Mouse (Mus musculus): ENCODE measurements around the gene Nyap1. TPM values are rescaled to one million over a fixed set of nuclear protein-coding genes. Genes with fewer than 3 reads are reported as not detected.

Gene Nyap1
- polyA plus RNA-seq, 1 experiment, result 0.97 TPM

DNA sequence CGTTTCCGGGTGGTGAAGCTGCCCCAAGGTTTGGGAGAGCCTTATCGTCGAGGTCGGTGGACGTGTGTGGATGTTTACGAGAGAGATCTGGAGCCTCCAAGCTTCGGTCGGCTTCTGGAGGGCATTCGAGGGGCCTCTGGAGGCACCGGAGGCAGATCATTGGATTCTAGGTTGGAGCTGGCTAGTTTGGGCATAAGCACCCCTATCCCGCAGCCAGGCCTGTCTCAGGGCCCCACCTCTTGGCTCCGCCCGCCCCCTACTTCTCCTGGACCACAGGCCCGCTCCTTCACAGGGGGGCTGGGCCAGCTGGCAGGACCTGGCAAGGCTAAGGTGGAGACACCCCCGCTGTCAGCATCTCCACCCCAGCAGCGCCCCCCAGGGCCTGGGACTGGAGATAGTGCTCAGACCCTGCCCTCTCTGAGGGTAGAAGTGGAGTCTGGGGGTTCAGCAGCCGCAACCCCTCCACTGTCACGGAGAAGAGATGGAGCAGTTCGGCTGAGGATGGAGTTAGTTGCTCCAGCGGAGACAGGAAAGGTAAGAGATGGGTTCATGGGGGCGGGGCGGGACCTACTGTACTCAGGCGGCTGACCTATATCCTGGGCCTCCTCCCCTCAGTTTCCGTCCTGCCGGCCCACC is 6.0 kb upstream of the Nyap1 start:
- Histone ChIP-seq H3K27me3 (ENCODE audit: control insufficient read depth) (no peaks in the 10 kb centered on the region), H3K4me3 (replicated peaks) (peak overlapping the region; percentile 84), H3K4me1 (ENCODE audit: control insufficient read depth) (peaks cover 72% of the 10 kb centered on the region), H3K36me3 (ENCODE audit: control insufficient read depth) (peaks cover 47% of the 10 kb centered on the region), H3K9me3 (ENCODE audit: control insufficient read depth, low read length) (no peaks in the 10 kb centered on the region)
- TF ChIP-seq TAL1 (IDR thresholded peaks at IDR 0.05; ENCODE audit: low read length) (no peak), GATA1 (IDR thresholded peaks at IDR 0.05; ENCODE audit: low read length) (no peak)

DNA sequence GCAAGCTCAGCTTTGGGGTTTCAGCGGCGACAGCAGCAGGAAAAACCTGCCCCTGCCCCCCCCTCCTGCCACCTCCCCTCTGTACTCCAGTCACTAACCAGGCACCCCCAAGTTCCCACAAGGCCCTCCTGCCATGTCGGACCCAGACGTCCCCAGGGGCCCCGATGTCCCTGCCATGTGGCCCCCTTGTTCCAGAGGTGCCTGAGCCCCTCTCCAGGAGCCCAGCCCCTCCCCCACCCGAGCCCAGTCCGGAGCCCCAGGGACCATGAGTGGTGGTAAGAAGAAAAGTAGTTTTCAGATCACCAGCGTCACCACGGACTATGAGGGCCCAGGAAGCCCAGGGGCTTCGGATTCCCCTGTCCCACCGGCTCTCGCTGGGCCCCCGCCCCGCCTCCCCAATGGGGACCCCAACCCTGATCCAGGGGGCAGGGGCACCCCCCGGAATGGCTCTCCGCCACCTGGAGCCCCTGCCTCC is 5.5 kb upstream of the Nyap1 start:
- Histone ChIP-seq H3K36me3 (ENCODE audit: control insufficient read depth) (peaks cover 41% of the 10 kb centered on the region), H3K27me3 (ENCODE audit: control insufficient read depth) (peaks cover 2% of the 10 kb centered on the region; the same call in 1 of the 2 replicates), H3K9me3 (ENCODE audit: control insufficient read depth, low read length) (no peaks in the 10 kb centered on the region), H3K4me3 (replicated peaks) (peak overlapping the region; percentile 84), H3K4me1 (ENCODE audit: control insufficient read depth) (peaks cover 76% of the 10 kb centered on the region)
- no peak for TF ChIP-seq TAL1 (IDR thresholded peaks at IDR 0.05; ENCODE audit: low read length)
- no peak for TF ChIP-seq GATA1 (IDR thresholded peaks at IDR 0.05; ENCODE audit: low read length)

DNA sequence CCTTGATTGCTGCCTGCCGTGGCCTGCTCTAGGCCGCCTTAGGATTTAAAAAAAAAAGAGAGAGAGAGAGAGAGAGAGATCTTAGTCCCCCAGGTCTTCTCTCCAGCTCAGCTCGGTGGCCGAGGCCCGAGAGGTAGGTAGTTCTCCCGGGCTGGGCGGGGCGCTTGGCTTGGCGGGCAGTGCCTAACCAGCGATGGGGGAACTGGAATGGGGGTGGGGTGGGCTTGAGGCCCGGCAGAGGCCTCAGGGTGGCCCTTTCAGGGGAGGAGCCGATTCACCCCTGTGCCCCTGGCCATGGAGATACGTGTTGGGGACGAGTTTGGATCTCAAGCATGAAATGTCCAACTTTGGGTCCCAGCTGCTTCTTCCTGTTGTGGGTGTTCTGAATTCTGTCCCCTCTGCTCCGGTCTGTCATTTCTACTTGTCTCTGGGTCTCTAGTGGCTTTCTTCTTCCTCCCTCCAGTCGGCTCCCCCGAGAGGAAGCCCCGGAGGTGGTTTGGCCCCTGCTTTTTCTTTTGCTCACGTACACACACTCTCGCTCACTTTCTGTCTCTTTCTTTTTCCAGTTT is 5.0 kb upstream of the Nyap1 start:
- TF ChIP-seq TAL1 (IDR thresholded peaks at IDR 0.05; ENCODE audit: low read length), result no peak
- no peak for TF ChIP-seq GATA1 (IDR thresholded peaks at IDR 0.05; ENCODE audit: low read length)
- H3K4me1 ChIP-seq (ENCODE audit: control insufficient read depth), result peaks cover 77% of the 10 kb centered on the region
- peaks cover 36% of the 10 kb centered on the region for H3K36me3 ChIP-seq (ENCODE audit: control insufficient read depth)
- H3K27me3 ChIP-seq (ENCODE audit: control insufficient read depth), result peaks cover 2% of the 10 kb centered on the region; the same call in 1 of the 2 replicates
- peak overlapping the region; percentile 84 for H3K4me3 ChIP-seq (replicated peaks)
- no peaks in the 10 kb centered on the region for H3K9me3 ChIP-seq (ENCODE audit: control insufficient read depth, low read length)

DNA sequence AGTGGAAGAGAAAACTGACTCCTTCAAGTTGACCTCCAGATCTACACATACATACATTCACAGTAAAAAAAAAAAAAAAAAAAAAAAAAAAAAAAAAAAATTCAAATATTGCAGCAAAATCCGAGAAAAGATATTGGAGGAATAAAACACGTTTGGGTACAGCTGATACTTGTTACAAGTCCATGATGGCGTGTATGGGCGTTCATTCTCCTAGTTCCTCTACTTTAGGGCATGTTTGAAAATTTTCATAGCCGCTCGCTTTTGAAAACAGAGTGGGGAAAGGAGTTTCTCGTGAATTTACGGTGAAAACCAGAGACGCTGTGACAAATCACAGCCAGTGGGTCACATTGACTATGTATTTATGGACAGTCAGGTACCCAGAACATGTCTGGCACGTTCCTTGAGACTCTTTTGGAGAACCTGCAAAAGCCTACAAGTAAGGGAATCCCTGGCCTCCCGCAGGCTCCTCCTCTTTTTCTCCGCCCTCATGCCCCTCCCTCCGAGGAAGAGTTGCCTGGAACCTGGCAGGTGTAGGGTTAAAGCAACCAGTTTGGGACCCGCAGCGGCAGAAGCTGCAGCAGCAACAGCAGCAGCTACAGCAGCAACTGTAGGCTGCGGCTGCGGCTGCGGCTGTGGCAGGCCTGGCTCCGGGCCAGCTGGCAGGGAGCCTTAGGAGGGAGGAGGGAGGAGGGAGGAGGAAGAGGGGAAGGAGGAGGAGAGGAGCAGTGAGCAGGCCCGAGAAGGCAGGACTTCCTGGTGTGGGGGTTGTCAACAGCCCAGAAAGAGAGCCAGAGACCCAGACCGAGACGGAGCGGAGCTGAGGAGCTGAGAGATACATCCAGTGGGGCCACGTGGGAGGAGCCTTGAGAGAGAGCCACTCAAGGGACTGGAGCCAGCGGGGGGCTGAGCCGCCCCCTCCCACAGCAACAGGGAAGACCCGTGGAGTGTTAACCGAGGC is 4.1 kb upstream of the Nyap1 start, which contains the start of gene Tsc22d4:
Gene Tsc22d4, plus strand, starts transcription at position 517 of the 958 bp plus-strand sequence.
- Histone ChIP-seq H3K4me3 (replicated peaks) (peak within 1 kb of the TSS; percentile 84), H3K36me3 (ENCODE audit: control insufficient read depth) (peaks cover 27% of the 10 kb centered on the region), H3K9me3 (ENCODE audit: control insufficient read depth, low read length) (no peaks in the 10 kb centered on the region), H3K4me1 (ENCODE audit: control insufficient read depth) (peaks cover 79% of the 10 kb centered on the region), H3K27me3 (ENCODE audit: control insufficient read depth) (peaks cover 2% of the 10 kb centered on the region; the same call in 1 of the 2 replicates)
- TF ChIP-seq GATA1 (IDR thresholded peaks at IDR 0.05; ENCODE audit: low read length), result no peak
- no peak for TF ChIP-seq TAL1 (IDR thresholded peaks at IDR 0.05; ENCODE audit: low read length)

DNA sequence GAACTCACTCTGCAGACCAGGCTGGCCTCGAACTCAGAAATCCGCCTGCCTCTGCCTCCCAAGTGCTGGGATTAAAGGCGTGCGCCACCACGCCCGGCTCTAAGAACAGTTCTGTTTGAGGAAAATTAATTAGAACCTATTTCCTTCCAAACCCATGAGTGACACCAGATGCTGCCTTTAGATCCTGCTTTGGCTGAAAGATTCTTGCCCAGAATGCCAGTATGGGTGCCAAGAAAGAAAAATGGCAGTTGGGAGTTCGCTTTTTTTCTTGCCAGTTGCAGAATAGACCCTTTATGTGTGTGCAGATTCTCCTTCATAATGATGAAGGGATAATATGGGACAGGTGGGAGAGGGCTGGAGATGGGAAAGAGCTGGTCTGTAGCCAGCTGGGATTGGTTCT is 2.8 kb upstream of the Nyap1 start:
- Histone ChIP-seq H3K4me1 (ENCODE audit: control insufficient read depth) (peaks cover 85% of the 10 kb centered on the region), H3K4me3 (replicated peaks) (no peak overlapping the region), H3K36me3 (ENCODE audit: control insufficient read depth) (peaks cover 17% of the 10 kb centered on the region), H3K9me3 (ENCODE audit: control insufficient read depth, low read length) (no peaks in the 10 kb centered on the region), H3K27me3 (ENCODE audit: control insufficient read depth) (peaks cover 2% of the 10 kb centered on the region; the same call in 1 of the 2 replicates)
- TF ChIP-seq GATA1 (IDR thresholded peaks at IDR 0.05; ENCODE audit: low read length) (no peak), TAL1 (IDR thresholded peaks at IDR 0.05; ENCODE audit: low read length) (no peak)

DNA sequence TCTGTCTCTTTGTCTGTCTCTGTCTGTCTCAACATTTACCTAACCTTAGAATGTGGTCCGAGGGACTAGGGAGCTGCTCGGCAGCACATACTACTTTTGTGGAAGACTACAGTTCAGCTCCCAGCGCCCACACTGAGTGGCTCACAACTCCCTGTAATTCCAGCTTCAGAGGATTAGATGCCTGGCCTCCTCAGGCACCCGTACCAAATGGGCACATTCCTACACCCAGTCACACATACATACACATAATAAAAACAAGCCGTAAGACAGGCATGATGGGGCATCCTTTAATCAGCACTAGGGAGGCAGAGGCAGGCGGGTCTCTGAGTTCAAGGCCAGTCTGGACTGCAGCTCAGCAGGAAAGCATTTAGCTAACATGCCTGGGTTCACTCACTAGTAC is 1.4 kb upstream of the Nyap1 start:
- Histone ChIP-seq H3K27me3 (ENCODE audit: control insufficient read depth) (peaks cover 2% of the 10 kb centered on the region; the same call in 1 of the 2 replicates), H3K36me3 (ENCODE audit: control insufficient read depth) (peaks cover 6% of the 10 kb centered on the region), H3K9me3 (ENCODE audit: control insufficient read depth, low read length) (no peaks in the 10 kb centered on the region), H3K4me1 (ENCODE audit: control insufficient read depth) (peaks cover 84% of the 10 kb centered on the region), H3K4me3 (replicated peaks) (no peak overlapping the region)
- TF ChIP-seq GATA1 (IDR thresholded peaks at IDR 0.05; ENCODE audit: low read length) (no peak), TAL1 (IDR thresholded peaks at IDR 0.05; ENCODE audit: low read length) (no peak)

DNA sequence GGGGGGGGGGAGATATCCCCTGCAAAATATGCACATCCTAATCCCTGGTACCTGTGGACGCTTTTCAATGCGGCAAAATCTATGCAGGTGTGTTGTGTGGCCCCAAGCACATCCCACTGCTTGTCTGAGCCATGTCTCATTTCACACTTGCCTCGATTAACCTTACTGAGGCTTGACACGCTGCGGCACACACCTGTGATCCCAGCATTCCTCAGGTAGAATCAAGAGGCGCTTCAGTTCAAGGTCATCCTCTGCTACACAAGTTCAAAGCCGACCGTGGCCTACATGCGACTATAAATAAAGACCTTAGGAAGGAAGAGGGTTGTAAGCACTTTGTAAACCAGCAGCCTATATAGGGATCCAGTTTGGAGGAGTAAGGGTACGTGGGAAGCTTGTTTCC is 641 bp upstream of the Nyap1 start:
- H3K4me1 ChIP-seq (ENCODE audit: control insufficient read depth), result peaks cover 79% of the 10 kb centered on the region
- no peaks in the 10 kb centered on the region for H3K36me3 ChIP-seq (ENCODE audit: control insufficient read depth)
- H3K4me3 ChIP-seq (replicated peaks), result no peak overlapping the region

DNA sequence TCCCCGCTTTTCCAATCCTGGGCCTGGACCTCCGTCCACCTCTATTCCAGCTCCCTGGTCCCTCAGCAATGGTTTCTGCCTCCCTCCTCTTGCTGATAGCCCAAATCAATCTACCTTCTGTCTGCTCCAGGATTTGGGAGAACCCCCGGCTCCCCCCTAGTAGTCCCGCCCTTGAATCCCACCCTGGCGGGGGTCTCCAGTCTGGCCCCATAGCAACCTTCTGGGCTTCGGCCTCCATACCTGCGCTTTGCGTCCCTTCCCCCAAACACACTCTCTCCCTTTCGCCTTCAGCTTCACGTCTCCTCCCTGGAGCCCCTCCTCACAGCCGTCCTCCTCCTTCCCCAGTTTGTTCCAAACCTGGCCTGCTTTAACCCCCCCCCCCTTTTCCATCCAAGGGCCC is 901 bp downstream of the Nyap1 start:
- TF ChIP-seq TAL1 (IDR thresholded peaks at IDR 0.05; ENCODE audit: low read length) (no peak), GATA1 (IDR thresholded peaks at IDR 0.05; ENCODE audit: low read length) (no peak)
- Histone ChIP-seq H3K36me3 (ENCODE audit: control insufficient read depth) (peaks cover 2% of the 10 kb centered on the region; the same call in 1 of the 2 replicates), H3K4me1 (ENCODE audit: control insufficient read depth) (peaks cover 72% of the 10 kb centered on the region), H3K4me3 (replicated peaks) (peak overlapping the region; percentile 75), H3K27me3 (ENCODE audit: control insufficient read depth) (peaks cover 2% of the 10 kb centered on the region; the same call in 1 of the 2 replicates), H3K9me3 (ENCODE audit: control insufficient read depth, low read length) (no peaks in the 10 kb centered on the region)

More for the DNA sequence above, 641 bp upstream of the Nyap1 start:
- Histone ChIP-seq H3K9me3 (ENCODE audit: control insufficient read depth, low read length) (no peaks in the 10 kb centered on the region), H3K27me3 (ENCODE audit: control insufficient read depth) (peaks cover 2% of the 10 kb centered on the region; the same call in 1 of the 2 replicates)
- no peak for TF ChIP-seq TAL1 (IDR thresholded peaks at IDR 0.05; ENCODE audit: low read length)
- no peak for TF ChIP-seq GATA1 (IDR thresholded peaks at IDR 0.05; ENCODE audit: low read length)

Data from erythroblast, embryonic 14.5 days (primary cell).